Mouse (Mus musculus) liver, adult 2 months (tissue): ENCODE measurements around the gene Srcin1. TPM values are rescaled to one million over a fixed set of nuclear protein-coding genes. Genes with fewer than 3 reads are reported as not detected.

ENCODE experiments used
- DNase-seq: peaks from one replicate; pipeline ENCODE4 v3.0.0-alpha.2; 2011; ENCODE audit warnings: low read depth, low spot score; ENCODE audit errors: extremely low read depth
- H3K27ac ChIP-seq: fragments of 200-500 bp; replicated peaks from 2 replicates; pipeline ENCODE4 v1.5.1; 2012; ENCODE audit warnings: low read depth, mild to moderate bottlenecking, control low read depth, inconsistent platforms, low read length; ENCODE audit not compliant: insufficient read depth
- H3K27me3 ChIP-seq: fragments of 200-500 bp; 2 replicates; pipeline ENCODE4 v1.6.1; 2012; ENCODE audit warnings: mild to moderate bottlenecking, moderate library complexity, low read length, inconsistent platforms; ENCODE audit not compliant: control insufficient read depth, insufficient read depth
- H3K36me3 ChIP-seq: fragments of 200-500 bp; 2 replicates; pipeline ENCODE4 v1.6.1; 2012; ENCODE audit warnings: low read length, inconsistent platforms; ENCODE audit not compliant: control insufficient read depth, insufficient read depth
- H3K4me1 ChIP-seq: fragments of 200-500 bp; 2 replicates; pipeline ENCODE4 v1.6.1; 2011; ENCODE audit warnings: low read length; ENCODE audit not compliant: control insufficient read depth, insufficient read depth
- H3K4me3 ChIP-seq: fragments of 200-500 bp; 2 replicates; pipeline ENCODE4 v1.5.1; 2011; ENCODE audit warnings: low read depth, mild to moderate bottlenecking, control low read depth, low read length, moderate library complexity; ENCODE audit not compliant: insufficient read depth
- H3K79me2 ChIP-seq: fragments of 200-500 bp; 2 replicates; pipeline ENCODE4 v1.6.1; 2012; ENCODE audit warnings: inconsistent platforms, mild to moderate bottlenecking, low read length, moderate library complexity; ENCODE audit not compliant: control insufficient read depth, insufficient read depth
- H3K9ac ChIP-seq: fragments of 200-500 bp; 2 replicates; pipeline ENCODE4 v1.6.1; 2012; ENCODE audit warnings: low read depth, mild to moderate bottlenecking, control low read depth, inconsistent platforms, low read length
- CTCF ChIP-seq: fragments of 200-500 bp; IDR thresholded peaks from 2 replicates; pipeline ENCODE4 v1.5.1; 2011; ENCODE audit warnings: low read depth, low read length, control low read depth
- POLR2A ChIP-seq: fragments of 200-500 bp; IDR thresholded peaks from 2 replicates; pipeline ENCODE4 v1.6.1; 2011; ENCODE audit warnings: low read length, control low read depth; ENCODE audit not compliant: insufficient read depth; ENCODE audit errors: extremely low read depth
- WGBS: fragments of 180-500 bp; shearing (Covaris S2); methylation state at CpG from one replicate; pipeline ENCODE4 v1.1.7; 2018; 5-methylcytosine and 5-hydroxymethylcytosine counted together
- polyA plus RNA-seq: library from polyadenylated mRNA; depleted of rRNA; stranded (reverse); fragments of >200 nt; gene quantifications from 2 replicates; pipeline ENCODE4 v1.2.3, GENCODE M21; 2012
- total RNA-seq: library from RNA; depleted of rRNA; stranded (reverse); fragments of >200 nt; gene quantifications from 2 replicates; pipeline ENCODE4 v1.2.3, GENCODE M21; 2014

Srcin1 gene
- total and polyA plus RNA-seq, 2 experiments, result under 0.01 to 0.12 TPM

DNA sequence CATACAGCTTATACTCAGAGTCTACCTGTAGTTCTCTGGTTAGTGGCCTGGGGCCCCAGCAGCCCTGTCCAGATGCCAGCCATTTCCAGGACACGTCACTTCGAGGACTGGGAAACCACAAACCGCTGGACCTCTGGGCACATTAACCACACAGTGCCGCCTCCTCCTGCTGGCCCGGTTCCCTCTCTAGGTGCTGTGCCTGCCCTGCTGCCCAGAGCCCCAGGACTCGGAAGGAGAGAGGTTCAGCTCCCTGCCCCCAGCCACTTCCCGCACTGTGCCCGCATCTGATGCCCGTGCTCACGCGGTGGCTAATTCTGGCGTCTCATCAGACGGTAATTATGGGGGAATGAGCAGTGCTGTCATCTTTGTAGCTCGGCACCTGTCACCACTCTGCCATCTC is 12.3 kb downstream of the Srcin1 start:
- Histone ChIP-seq H3K27me3 (peaks cover 10% of the 10 kb centered on the region; the same call in 1 of the 2 replicates), H3K36me3 (no peaks in the 10 kb centered on the region), H3K27ac (no peak overlapping the region), H3K79me2 (no peaks in the 10 kb centered on the region), H3K4me1 (no peaks in the 10 kb centered on the region), H3K9ac (no peak overlapping the region), H3K4me3 (no peak overlapping the region)
- TF ChIP-seq POLR2A (no peak), CTCF (no peak)
- no peak for DNase-seq
- WGBS, result 65% methylated on average over 14 of the region's 14 CpGs

DNA sequence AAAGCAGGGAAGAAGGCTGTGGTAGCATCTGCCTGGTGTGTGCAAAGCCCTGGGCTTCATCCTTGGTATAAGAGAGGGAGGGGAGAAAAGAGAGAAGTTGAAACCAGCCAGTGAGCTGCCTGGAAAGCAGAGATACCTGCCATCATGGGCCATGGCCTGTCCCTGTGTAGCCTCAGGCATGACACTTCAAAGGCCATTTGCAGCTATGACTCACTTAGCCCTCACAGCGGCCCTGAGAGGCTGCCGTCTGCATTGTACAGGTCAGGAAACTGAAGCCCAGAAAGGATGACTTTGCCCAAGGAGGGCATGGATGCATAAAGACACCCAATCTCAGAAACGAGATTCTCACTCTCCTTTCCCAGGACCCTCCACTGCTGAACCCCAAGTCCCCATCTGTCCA is 13.4 kb downstream of the Srcin1 start:
- Histone ChIP-seq H3K27ac (no peak overlapping the region), H3K4me1 (peaks cover under 1% of the 10 kb centered on the region; the same call in 1 of the 2 replicates), H3K36me3 (no peaks in the 10 kb centered on the region), H3K9ac (no peak overlapping the region), H3K79me2 (no peaks in the 10 kb centered on the region), H3K27me3 (peaks cover 10% of the 10 kb centered on the region; the same call in 1 of the 2 replicates), H3K4me3 (no peak overlapping the region)
- WGBS, result 75% methylated on average over 3 of the region's 3 CpGs
- no peak for DNase-seq
- TF ChIP-seq CTCF, result no peak
- no peak for TF ChIP-seq POLR2A

DNA sequence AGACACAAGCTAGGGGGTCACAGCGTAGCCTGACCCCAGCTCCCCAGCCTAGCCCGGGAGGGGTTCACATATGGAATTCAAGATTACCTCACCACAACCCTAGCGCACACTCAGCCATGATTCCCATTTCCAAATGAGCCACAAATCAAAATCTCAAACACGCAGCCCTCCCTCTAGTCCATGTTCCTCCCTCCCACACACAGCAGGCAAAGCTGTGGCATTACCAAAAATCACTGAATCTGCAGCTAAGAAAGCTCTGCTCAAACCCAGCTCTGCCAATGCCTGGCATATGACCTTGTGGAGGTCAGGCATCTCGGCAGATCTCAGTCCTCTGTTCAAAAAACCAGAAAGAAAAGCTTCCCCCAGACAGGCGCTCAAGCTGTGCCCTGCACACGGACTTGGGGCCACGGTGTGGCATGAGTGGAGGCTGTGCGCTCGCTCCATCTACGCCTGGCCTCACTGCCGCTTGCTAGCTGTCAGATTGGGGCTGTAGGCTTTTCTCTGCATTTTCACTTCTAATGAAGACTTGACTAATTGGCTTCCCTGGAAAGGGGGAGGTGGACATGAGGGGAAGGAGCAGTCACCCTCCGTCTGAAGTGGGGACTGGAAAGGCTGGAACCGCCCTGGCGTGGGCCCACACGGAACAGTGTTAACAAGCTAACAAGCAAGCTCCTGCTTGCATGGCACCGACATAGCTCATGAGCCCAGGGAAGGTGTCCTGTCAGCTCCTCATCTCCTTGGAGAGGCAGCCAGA is 15.6 kb downstream of the Srcin1 start:
- WGBS, result 81% methylated on average over 17 of the region's 17 CpGs
- no peak overlapping the region for H3K4me3 ChIP-seq
- H3K27me3 ChIP-seq, result 0 out of 2 replicates have a peak, but pooled peaks cover 3% of the 10 kb centered on the region
- H3K27ac ChIP-seq, result no peak overlapping the region
- H3K79me2 ChIP-seq, result no peaks in the 10 kb centered on the region
- H3K9ac ChIP-seq, result no peak overlapping the region
- no peaks in the 10 kb centered on the region for H3K36me3 ChIP-seq
- DNase-seq, result no peak
- H3K4me1 ChIP-seq, result peaks cover 8% of the 10 kb centered on the region; the same call in 1 of the 2 replicates
- no peak for TF ChIP-seq CTCF
- no peak for TF ChIP-seq POLR2A

DNA sequence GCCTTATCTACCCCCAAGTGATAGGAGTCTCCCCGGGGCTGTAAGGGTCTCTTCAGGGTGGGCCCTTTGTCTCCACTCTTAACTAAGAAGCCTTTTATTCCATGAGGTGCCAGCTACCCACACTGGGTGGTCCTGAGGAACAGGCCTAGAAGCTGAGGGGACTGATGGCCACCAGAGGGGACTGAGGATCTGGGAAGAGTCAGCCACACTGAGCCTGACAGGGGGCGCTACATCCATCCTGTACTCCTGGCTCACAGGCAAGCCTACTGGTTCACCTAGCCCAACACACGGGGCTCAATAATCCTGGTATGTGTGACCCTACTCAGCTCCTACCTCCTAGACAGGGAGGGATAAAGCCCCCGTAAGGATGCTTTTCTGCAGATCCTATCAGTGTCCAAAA is 16.4 kb downstream of the Srcin1 start:
- Histone ChIP-seq H3K27me3 (0 out of 2 replicates have a peak, but pooled peaks cover 3% of the 10 kb centered on the region), H3K4me1 (peaks cover 8% of the 10 kb centered on the region; the same call in 1 of the 2 replicates), H3K4me3 (no peak overlapping the region), H3K36me3 (no peaks in the 10 kb centered on the region), H3K79me2 (no peaks in the 10 kb centered on the region), H3K9ac (no peak overlapping the region), H3K27ac (no peak overlapping the region)
- no peak for TF ChIP-seq POLR2A
- peak; percentile 50 for TF ChIP-seq CTCF
- WGBS, result 69% methylated on average over 4 of the region's 4 CpGs
- no peak for DNase-seq

DNA sequence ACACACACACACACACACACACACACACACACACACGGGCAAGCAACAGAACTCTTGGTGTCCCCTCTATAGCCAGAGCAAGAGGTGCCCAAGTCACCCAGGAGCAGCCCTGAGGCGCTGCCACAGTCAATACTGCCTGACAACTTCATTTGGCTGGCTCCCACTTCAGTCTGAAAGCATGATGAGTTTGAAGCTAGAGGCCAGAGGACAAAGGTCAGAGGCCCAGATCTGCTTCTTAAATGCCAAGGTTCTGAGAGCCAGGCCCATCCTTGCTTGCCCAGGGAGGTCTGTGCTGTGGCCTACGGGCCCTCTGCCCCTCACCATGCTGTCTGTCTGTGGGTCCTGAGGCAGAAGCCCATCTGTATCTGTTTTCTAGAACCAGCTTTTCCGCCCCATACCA is 18.1 kb downstream of the Srcin1 start:
- no peak overlapping the region for H3K9ac ChIP-seq
- TF ChIP-seq POLR2A, result no peak
- no peak for TF ChIP-seq CTCF
- no peak overlapping the region for H3K27ac ChIP-seq
- no peak overlapping the region for H3K4me3 ChIP-seq
- WGBS, result 69% methylated on average over 4 of the region's 4 CpGs
- H3K4me1 ChIP-seq, result peaks cover 8% of the 10 kb centered on the region; the same call in 1 of the 2 replicates
- peak; percentile 62 for DNase-seq
- no peaks in the 10 kb centered on the region for H3K27me3 ChIP-seq
- no peaks in the 10 kb centered on the region for H3K36me3 ChIP-seq
- no peaks in the 10 kb centered on the region for H3K79me2 ChIP-seq
